Mouse (Mus musculus) adrenal gland, adult 2 months (tissue): ENCODE measurements at regions not wholly inside any gene's neighbourhood (a gene's known extent, or its start where the extent isn't known, plus 50 kb on each side); places are given as distances from the start of the nearest gene placed in this dataset.

Experiments
- DNase-seq: peaks from one replicate; pipeline ENCODE4 v3.0.0; 2021

DNA sequence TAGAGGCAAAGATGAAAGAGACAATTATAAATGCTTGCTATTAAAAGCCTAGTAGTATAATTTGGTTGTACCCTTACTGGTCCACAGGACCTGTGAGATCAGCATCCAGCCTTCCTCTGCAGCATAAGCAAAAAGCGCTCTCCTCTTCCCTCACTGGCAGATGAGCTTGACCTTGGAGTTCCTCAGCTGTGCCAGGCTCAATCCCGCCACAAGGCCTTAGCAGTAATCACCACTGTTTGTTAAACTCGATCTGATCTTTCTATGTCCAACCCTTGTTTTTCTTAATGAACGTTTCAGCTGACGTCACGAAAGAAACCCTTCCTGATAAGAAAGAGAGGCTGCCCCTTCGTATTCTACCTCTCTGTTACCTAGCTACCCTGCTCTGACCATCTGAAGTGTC is 183.5 kb downstream of the Ifng start:
- peak; percentile 36 for DNase-seq

DNA sequence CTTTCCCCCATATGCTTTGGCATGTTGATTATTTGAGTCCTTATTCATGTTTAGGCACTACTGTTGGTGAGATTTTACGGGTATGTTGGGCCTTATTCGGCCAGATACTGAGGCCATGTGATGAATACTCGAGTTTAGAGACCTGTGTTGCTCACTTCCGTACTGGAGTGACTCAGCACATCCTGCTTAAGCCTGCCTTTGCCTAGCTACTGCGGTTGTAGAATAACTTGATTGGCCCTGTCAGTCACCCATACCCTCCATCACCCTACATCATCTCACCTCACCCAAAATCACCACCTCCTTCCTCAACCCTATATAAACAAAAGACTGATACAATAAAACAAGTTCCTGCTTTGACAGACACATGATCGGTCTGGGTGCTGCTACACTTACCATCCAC is 187.2 kb downstream of the Ifng start:
- no peak for DNase-seq

DNA sequence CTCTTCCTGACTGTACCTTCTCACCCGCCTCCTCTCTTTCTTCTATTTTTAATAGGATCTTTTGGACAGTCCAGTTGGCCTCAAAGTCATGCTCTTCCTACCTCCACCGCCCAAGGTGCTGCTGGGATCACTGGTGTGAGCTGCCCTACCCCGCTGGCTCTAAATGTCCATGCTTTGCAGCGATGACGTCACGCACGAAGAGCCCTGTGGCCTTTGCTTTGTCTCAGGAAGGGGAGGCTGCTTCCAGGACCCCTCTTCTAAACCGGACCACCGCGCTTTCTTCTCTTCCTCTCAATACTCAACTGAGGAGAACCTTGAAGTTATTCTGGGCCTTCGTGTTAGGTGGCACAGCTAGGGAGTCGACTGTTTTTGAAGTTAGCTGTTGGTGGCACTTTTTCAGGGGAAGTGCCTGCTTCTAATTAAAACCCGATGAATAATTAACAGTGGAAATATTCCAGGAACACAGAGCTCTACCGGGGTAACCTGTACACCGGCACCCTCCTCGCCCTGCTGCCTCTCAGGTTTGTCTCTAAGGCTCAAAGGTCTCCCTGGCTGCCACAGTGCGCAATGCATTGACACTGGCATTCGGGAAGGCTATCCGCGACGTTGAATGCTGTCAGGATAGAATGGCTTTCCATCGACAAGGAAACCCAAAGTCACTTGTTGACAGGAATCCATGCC is 188.7 kb downstream of the Ifng start:
- DNase-seq, result no peak

DNA sequence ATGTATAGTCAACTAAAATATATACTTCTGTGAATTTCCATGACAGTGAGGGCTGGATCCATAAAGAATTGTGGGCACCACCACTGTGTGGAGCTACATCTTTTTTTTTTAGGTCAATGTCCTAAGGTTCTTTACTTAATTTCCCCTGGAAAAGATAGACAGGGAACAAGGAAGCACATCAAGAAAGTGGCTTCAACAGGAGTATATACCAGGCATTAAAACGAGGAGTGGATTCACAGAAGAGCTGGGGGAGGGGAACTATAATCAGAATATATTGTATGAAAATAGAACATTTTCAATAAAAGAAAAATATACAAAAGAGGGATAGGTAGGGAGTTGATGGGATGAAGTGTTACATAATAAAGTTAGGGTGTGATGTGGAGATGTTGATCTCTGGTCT is 190.9 kb downstream of the Ifng start:
- DNase-seq, result no peak

DNA sequence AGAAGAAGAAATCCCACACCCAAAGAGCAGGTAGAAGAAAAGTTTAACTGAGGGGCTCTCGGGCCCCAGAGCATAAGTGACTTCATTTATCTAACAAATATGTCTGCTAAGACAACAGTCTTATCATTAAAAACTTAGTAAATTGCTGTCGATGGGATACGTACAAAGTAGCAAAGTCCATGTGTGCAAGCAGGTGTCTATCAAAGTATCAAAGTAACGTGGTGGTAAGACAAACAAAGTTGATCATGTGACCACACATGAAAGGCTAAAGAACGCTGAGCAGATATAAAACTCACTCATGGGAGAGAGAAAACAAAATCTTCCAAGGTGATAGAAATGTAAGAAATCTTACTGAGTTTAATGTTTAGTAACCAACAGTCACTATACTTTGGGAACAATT is 191.3 kb downstream of the Ifng start:
- no peak for DNase-seq

DNA sequence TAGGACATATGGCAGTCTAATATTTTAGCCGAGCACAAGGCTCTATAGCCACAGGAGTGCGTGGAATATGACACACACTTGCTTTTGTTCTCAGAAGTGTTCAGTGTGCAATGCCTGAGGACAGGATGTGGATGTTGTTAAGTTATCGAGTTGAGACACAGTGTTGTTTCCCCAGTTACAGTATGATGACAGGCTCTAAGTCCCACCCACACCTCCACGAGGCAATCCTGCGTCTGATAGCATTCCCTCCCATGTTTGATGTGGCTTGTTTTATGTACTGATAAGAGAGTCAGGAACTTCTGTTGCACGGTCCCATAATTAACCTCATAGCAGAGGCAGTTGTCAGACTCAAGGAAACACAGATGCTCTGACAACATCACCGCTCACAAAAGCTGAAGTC is 192.6 kb downstream of the Ifng start:
- DNase-seq, result no peak

DNA sequence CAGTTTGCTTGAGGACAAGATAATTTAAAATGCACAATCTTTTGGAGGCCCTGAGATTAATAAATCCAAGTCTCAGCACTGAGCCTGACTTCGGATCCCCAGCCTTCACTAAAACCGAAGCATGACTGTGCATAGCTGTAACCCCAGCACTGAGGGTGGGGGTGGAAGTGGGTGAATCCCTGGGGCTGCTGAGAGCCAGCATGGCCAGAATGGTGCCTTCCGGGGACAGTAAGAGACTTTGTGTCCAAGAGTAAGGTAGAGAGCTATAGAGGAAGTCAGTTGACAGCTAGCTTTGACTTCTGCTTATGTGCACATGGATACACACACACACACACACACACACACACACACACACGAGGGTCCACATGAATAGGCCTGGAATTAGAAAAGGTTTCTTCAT is 198.3 kb downstream of the Ifng start:
- no peak for DNase-seq

DNA sequence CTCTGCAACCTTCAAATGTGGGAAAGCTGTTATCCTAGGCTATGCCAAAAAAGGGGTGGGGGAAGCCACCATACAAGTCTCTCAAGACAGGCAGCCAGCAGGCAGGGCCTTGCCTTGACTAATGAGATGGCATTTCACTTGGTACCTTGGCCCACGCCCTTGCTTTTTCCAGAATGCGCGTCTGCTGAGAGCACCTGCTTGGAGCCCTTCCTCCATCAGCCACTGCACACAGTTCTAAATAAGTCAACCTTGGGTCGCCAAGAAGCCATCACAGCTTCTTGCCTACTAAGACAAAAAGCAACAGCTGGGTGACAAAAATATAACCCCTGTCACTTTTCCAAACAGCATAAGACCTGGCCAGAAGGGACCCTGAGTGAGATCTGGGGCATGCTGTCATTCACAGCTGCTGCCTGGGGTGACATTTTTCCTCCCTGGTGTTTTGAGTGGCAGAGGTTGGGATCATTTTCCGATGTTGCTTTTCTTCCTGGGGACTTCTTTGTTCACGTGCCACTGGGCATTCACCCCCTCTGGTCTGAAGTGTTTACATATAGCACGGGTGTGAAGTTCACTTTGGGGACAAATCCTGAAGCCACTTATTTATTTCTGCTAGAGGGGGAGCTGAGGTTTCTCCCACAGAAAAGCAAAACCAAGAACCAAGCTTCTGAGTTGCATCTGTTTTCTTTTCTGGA is 199.4 kb downstream of the Ifng start:
- DNase-seq, result no peak

DNA sequence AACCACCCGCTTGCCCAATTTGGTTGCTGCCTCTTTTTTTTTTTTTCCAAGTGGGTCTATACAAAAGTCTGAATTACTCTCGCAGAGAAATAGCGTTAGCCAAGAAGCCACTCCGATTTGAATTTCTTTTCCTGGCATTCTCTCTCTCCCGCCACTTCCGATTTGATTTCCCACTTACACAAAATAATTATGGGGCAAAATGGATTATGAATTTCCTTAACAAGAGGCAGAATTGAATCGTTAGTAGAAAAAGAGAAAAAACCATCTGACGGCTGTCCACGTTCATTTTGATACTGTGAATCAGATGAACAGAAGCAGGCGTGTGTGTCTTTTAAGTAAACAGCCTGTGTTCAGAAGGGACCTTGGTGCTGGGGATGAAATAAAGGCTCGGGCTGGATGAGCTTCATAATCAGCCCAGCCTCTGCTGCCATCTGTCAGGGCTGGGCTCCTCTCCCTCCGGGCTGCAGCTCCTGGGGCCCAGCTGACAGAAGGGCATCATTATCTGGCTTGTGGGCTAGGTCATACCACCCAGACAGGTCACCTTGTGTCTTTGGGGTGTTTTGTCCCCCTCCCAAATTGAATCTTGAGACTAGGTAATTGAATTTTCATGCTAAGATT is 200.1 kb downstream of the Ifng start:
- no peak for DNase-seq

DNA sequence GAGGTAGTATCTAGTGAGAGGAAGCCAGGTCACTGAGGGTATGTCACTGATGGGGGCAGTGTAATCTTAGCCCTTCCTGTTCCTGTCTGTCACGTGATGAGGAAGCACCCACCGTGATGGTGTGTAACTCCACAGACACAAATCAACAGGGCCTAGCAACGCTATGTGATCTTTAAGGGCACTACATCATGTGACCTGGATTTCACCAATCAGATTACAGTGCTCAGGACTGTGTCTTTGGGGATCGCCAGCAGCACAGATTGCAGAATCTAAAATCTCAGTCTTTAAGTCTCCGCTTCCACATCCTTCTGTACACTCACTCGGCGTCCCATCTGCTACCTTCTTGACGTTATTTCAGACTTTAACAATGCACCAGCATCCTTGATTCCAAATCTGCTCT is 202.8 kb downstream of the Ifng start:
- DNase-seq, result no peak

DNA sequence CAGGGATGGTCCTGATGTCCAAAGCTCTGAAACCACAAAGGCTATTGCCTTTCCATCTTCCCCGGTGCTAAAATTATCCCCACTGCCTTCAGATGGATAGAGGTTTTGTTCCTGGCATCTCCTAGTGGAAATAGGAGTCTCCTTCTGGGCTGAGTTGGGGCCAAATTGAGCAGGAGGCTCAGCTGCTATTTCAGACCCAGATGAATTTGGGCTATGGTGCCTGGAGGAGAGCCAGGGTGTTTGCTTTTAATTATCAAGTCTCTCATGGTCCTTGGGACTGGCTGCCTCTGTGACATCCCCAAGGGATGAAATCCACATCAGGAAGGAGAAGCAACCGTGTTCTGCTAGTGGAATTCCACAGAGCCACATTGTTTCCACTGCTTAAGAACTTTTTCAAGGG is 207.3 kb downstream of the Ifng start:
- no peak for DNase-seq

DNA sequence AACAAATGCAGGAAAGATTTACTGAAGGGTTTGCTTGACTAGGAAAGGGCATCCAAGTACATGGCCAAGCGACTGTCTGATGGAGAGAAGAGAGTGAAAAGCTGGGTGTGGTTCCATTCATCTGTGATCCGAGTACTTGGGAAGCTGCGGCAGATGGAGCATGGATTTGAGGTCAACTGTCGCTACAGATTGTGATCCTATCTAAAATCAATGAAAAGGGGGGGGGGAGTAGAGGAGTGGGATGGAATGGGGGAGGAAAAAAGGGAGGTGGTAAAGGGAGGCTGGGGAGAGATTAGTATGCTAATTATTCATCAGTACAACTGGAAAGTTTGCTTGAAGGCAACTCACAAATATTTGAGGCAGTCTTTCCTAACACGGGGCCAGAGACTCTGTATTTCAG is 213.4 kb downstream of the Dyrk2 start:
- no peak for DNase-seq

DNA sequence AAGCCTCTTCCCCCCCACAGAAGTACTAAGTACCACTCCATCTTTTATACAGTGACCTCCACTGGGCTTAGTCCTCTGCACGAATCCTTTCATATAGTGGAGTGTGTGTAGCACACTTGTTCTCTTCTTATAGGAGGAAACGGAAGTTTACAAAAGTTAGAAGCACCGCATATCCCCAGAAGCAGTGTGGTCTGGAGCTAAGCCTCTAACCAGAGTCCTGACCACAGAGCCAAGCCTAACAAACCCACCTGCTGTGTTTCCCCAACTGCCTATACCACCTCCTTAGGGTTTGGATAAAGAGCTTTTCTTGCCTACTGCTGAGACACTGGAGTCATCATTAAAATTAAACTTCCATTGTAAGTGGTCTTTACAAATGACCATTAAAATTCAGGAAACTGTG is 204.0 kb downstream of the Dyrk2 start:
- DNase-seq, result no peak

DNA sequence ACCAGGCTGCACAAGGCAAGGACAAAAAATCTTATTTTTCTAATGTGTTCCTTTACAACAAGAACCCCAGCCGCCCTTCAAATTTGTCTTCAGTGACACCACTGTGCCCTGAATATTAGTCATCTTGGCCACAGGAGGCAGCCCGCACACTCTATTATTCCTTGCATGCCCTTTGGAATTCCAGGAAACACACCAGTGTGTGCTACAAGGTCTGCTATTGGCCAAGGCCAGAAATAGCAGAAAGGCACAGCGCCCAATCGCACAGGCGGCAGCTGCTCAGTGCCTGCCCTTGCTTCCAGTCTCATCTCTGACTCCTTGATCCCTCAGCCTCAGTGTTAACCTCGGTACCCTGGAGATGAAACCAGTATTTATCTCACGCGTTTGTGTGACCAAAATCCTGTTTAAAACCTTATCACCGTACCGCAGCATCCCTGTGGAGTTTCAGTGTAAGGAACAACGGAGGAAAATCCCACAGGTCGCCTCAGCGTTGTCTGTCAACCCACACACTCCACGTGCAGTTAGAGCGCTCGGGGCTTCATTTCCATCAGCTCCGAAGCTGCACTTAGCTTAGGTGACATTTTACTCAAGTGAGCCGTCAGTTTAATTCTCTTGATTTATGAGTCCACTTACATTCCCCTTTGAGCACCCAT is 194.1 kb downstream of the Dyrk2 start:
- DNase-seq, result peak; percentile 80

DNA sequence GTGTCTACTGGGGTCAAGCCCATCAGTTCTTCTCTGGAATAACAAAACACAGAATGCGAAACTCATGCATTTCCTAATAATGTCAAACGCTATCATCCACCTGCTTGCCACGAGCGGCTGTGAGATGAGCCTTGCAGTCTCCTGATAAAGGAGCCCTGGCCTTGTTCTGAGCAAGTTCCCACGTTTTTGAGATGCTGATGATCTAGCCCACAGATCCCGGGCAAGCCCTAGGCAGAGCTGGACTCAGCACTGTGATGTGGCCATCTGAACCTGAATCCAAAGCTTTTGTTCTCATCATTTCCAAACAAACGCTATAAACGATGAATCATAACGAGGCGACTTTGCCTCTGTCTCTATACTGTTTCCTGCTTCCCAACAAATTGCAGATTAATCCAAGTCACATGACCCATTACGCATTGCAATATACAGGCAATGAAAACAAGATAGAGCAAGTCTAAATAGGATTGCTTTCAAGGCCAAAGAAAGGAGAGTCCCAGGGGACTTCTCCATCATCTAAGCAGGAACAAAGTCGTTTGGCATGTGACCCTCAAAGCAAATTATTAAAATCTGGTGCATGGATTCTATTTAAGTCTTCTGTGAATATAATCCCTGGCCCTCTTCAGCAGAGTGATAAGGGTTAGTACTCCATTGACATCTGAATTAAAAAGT is 191.1 kb downstream of the Dyrk2 start:
- no peak for DNase-seq

DNA sequence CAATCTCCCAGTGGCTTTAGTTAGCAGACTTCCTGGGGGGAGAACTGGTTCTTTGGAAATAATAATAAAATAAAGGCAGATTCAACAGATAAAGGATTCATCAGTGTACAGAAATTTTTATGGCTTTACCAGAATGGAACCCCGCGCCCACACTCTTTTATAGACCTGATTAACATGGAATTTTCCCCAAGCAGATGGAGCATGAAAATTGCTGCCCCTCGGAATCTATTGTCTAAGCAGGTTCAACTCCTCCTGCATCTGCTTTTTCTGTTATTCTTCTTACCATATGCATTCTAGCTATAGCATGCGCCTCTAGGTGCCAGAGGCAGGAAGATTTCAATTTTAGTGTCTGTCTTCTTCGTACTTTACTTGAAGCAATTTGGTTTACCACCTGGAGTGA is 190.5 kb downstream of the Dyrk2 start:
- no peak for DNase-seq

DNA sequence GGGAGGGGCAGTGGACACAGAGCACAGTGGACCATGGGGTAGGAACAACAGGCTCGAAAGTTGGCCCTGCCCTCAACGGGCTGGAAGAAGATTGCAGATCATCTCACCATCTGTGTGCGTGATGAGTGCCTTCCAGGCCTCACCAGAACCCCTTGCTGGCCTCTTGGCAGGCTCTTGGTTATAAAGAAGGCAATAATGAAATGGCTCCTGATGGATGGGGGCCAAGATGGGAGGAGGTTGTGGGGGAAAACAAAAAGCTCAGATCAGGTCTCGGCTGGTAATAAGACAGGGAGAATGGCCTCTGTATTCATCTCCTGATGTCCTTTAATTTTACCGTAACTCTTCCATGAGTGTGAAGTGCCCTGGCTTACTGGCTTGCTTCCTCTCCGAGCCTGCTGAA is 189.1 kb downstream of the Dyrk2 start:
- DNase-seq, result no peak

DNA sequence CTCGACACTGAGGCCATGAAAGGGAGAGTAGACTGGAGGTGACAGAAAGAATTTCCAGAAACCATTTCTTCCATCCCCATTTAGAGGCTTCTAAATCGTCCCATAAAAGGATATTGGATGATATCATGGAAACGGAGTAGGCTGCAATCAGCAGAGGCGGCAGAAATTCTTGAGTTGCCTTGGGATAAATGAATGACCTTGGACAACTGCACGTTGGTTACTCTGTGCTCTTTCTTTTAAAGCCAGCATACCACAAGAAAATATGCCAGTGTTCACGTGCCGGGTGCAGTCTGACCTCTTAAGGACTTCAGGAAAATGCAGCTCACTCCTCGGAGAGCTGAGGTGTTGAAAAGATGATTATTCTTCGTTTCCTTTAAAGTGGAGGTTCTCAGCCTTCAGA is 186.7 kb downstream of the Dyrk2 start:
- DNase-seq, result peak; percentile 21

DNA sequence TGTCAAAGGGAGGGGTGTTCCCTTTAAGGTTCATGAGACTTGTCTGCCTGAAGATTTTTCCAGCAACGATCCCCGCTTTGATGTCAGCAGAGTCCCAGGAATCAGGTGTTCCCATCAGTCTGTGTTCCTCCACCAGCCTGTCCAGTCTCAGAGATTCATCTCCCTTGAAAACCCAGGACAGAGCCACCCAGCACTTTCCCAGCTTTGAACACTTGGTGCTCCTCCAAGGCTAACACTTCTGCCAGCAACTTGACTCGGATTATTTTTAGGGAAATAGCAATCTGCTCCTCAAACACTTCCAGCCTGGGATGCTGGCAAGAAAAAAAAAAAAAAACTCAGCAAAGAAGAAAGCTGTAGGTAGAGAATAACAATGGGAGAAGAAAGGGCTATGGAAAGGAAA is 170.7 kb downstream of the Dyrk2 start:
- DNase-seq, result no peak

DNA sequence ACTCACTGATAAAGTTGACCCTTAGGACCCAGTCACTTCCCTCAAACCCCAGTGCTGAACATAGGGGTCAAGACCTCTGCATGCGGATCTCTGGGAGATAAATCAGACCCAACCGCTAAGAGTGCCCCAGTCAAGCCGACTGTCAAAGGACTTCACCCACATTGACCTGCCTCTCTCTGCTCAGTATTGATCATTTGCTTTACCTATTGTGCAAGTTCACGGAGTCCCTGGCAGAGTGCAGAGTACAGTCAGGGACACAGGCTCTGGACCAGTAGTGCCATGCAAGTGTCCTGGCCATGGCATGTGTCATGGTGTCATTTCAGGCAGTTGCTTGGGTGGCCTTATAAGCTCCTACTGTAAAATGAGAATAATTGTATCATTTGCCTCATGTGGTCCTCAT is 169.9 kb downstream of the Dyrk2 start:
- DNase-seq, result peak; percentile 9

DNA sequence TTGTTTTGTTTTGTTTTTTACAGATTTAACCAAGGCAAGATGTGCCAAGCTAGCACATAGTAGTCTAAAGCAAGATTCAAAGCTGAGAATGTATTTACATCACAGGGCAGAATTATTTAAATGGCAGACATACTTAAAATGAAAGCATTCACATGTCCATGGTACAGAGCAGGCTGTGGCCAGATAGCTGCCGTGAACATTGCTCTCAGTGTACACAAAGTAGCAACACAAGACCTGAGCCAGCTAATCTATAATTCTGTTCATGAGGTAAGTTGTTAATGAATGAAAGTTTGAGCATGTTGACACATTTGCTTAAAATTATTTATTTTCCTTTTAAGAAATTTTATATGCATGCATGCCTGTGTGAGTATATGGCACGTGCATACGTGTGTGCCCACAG is 164.0 kb downstream of the Dyrk2 start:
- DNase-seq, result no peak

DNA sequence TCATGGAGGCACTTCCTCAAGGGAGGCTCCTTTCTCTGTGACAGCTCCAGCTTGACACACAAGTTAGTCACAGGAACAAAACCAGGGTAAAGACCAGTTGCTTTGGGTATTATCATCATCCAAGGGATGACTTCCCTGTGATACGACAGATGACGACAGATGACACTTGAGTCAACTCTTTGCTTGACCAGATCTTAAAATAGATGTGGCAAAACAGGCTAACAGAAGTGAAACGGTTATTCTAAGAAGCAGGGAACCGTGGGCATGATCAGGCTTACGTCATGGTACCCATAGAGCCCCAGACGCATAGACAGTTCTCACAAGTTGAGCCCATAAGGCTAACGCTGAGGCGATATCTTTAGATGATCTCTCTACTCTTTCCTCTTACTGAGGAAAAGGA is 160.3 kb downstream of the Dyrk2 start:
- DNase-seq, result no peak

DNA sequence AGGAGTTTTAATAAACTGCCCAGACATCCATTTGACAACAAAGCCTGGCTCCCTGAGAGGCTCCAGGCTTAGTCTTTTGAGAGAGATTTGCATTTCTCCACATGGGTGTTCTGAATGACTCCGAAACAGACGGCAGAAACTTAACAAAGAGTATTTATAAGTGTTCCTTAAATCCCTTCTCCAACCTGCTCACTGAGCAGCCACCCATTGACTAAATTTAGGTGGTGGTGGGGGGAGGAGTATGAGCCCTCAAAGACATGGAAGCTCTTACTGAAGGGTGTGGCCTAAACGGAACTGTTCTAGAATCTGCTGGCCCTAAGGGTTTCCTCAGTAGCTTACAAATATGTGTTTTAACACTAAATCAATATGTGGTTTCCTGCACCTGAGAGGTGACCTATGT is 158.5 kb downstream of the Dyrk2 start:
- no peak for DNase-seq
